Mouse (Mus musculus): Measurements from ENCODE around the gene Tec. TPM values are rescaled to one million over a fixed set of nuclear protein-coding genes. Genes with fewer than 3 reads are reported as not detected.

The Tec gene
- polyA plus RNA-seq, 1 experiment from 2014 or later, result 3.4 TPM

GRCm38 (mm10) chr5:72710572-72711278 lies 157.6 kb downstream of the Tec start:
- Histone ChIP-seq H3K4me3 (replicated peaks) (no peak overlapping the region), H3K4me1 (replicated peaks) (peaks cover 17% of the 10 kb centered on the region), H3K4me2 (no peak overlapping the region), H3K9ac (replicated peaks) (no peak overlapping the region), H3K36me3 (no peaks in the 10 kb centered on the region), H3K9me3 (no peaks in the 10 kb centered on the region), H3K27me3 (no peaks in the 10 kb centered on the region), H3K27ac (no peak overlapping the region)
- no peak for ATAC-seq (ENCODE audit: insufficient number of reproducible peaks, insufficient read depth, low FRiP score, low TSS enrichment, low read depth)
- 30% methylated on average over 4 of the region's 4 CpGs for WGBS

DNA sequence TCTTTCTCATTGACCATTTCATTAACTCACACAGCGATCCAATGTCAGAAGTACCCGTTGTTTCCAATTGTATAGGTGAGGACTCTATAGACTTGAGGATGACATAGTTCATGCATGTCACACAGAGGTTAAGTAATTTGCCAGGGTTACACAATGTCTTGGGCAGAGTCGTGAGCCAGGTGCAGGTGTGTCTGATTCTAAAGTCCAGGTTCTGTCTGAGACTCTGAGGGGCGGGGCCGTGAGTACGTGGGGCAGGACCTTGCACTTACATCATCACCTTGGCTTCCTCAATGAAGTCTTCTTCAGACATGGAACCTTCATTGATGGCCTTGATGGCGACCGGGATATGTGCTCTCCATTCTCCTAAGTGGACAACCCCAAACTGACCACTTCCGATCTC lies 158.3 kb downstream of the Tec start:
- H3K4me3 ChIP-seq (replicated peaks), result no peak overlapping the region
- H3K27me3 ChIP-seq, result no peaks in the 10 kb centered on the region
- WGBS, result 90% methylated on average over 9 of the region's 9 CpGs
- H3K27ac ChIP-seq, result no peak overlapping the region
- no peaks in the 10 kb centered on the region for H3K9me3 ChIP-seq
- peaks cover 17% of the 10 kb centered on the region for H3K4me1 ChIP-seq (replicated peaks)
- no peak for ATAC-seq (ENCODE audit: insufficient number of reproducible peaks, insufficient read depth, low FRiP score, low TSS enrichment, low read depth)
- H3K9ac ChIP-seq (replicated peaks), result no peak overlapping the region
- H3K4me2 ChIP-seq, result no peak overlapping the region
- no peaks in the 10 kb centered on the region for H3K36me3 ChIP-seq

DNA sequence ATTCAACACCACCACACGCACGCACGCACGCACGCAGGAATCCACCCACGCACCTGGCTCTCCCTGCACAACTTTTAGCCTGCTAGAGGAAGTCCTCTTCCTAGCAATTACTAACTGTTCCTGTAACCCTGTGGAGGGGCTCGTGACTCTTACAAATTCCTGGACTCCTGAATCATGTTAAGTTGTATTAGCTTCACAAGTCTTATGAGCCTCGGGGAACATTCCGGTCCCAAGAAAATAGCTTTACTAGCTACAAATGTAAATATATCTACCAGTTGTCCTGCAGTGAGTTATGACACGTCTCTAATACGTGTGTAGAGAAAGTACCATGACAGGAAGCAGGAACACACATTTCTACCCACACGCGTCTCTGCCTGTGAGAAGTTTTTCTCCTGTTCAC lies 158.8 kb downstream of the Tec start:
- ATAC-seq (ENCODE audit: insufficient number of reproducible peaks, insufficient read depth, low FRiP score, low TSS enrichment, low read depth), result no peak
- H3K27me3 ChIP-seq, result no peaks in the 10 kb centered on the region
- H3K4me1 ChIP-seq (replicated peaks), result peaks cover 17% of the 10 kb centered on the region
- no peak overlapping the region for H3K9ac ChIP-seq (replicated peaks)
- no peak overlapping the region for H3K4me2 ChIP-seq
- 73% methylated on average over 13 of the region's 13 CpGs for WGBS
- no peaks in the 10 kb centered on the region for H3K9me3 ChIP-seq
- H3K36me3 ChIP-seq, result no peaks in the 10 kb centered on the region
- H3K4me3 ChIP-seq (replicated peaks), result no peak overlapping the region
- no peak overlapping the region for H3K27ac ChIP-seq

- Histone ChIP-seq H3K4me1 (replicated peaks) (peaks cover 17% of the 10 kb centered on the region), H3K36me3 (no peaks in the 10 kb centered on the region), H3K27me3 (no peaks in the 10 kb centered on the region), H3K4me2 (peak overlapping the region; percentile 23; the same call in 1 of the 2 replicates), H3K4me3 (replicated peaks) (no peak overlapping the region), H3K27ac (no peak overlapping the region), H3K9me3 (no peaks in the 10 kb centered on the region), H3K9ac (replicated peaks) (no peak overlapping the region)
- ATAC-seq (ENCODE audit: insufficient number of reproducible peaks, insufficient read depth, low FRiP score, low TSS enrichment, low read depth), result no peak
- WGBS, result 61% methylated on average over 10 of the region's 10 CpGs
These were observed 161.6 kb downstream of the Tec start for GRCm38 (mm10) chr5:72706722-72707121.

- Histone ChIP-seq H3K4me1 (replicated peaks) (peaks cover 17% of the 10 kb centered on the region), H3K9ac (replicated peaks) (no peak overlapping the region), H3K9me3 (no peaks in the 10 kb centered on the region), H3K4me3 (replicated peaks) (no peak overlapping the region), H3K36me3 (no peaks in the 10 kb centered on the region), H3K27me3 (no peaks in the 10 kb centered on the region), H3K4me2 (peak overlapping the region; percentile 23; the same call in 1 of the 2 replicates), H3K27ac (no peak overlapping the region)
- 48% methylated on average over 10 of the region's 10 CpGs for WGBS
- no peak for ATAC-seq (ENCODE audit: insufficient number of reproducible peaks, insufficient read depth, low FRiP score, low TSS enrichment, low read depth)
These were observed 162.2 kb downstream of the Tec start for GRCm38 (mm10) chr5:72706095-72706494.

Other genes starting within 250 kb of the Tec start
- not detected in 2 replicates for gene Cnga1, start 224.2 kb downstream of the Tec start, polyA plus RNA-seq (2016; fragmentation: Nextera tagmentation; extraction: Ambion mirVana)
- gene Nipal1, start 220.7 kb downstream of the Tec start, polyA plus RNA-seq (2016; fragmentation: Nextera tagmentation; extraction: Ambion mirVana), result 0.76 and 0.84 TPM in 2 replicates
- gene Txk, start 115.7 kb downstream of the Tec start, polyA plus RNA-seq (2016; fragmentation: Nextera tagmentation; extraction: Ambion mirVana), result not detected in 2 replicates
- gene Slain2, start 45.8 kb upstream of the Tec start, polyA plus RNA-seq (2016; fragmentation: Nextera tagmentation; extraction: Ambion mirVana), result 21.2 and 24.2 TPM in 2 replicates
- not detected in 2 replicates for gene Gm10135, start 106.2 kb upstream of the Tec start, polyA plus RNA-seq (2016; fragmentation: Nextera tagmentation; extraction: Ambion mirVana)
- 0.58 and 0.59 TPM in 2 replicates for gene Slc10a4, start 138.4 kb upstream of the Tec start, polyA plus RNA-seq (2016; fragmentation: Nextera tagmentation; extraction: Ambion mirVana)

Data from limb, embryonic 12.5 days (tissue).